Mouse (Mus musculus): ENCODE measurements around the gene Klhdc9.

DNA sequence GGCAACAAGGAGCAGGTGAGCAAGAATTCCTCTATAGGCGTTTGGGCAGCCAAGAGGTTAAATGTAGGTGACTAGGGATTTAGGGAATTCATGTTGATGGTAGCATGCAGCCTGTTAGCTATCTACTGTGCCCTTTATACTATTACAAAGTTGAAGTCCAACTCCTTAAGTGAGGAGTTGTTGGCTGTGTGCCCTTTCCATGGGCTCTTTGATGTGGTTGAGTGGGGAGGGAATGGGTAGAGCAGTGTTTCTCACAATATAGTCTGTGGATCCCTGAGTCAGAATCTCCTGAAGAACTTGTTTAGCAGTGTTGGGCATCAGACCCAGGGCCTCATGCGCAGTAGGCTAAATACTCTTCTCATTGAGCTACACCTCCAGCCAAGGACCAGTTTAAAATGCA, 3.8 kb downstream of the Klhdc9 start:
- TF ChIP-seq CTCF (IDR thresholded peaks at IDR 0.05; ENCODE audit: extremely low read depth, insufficient read length, insufficient replicate concordance, low read depth, low read length) (no peak), POLR2A (IDR thresholded peaks at IDR 0.05; ENCODE audit: low read depth, low read length) (no peak)

Measured in small intestine, adult 2 months (tissue).